Mouse (Mus musculus) hematopoietic stem cell, adult 5-6 weeks (primary cell): ENCODE measurements around the gene Gm10181. TPM values are rescaled to one million over a fixed set of nuclear protein-coding genes. Genes with fewer than 3 reads are reported as not detected.

Experiments used
- ATAC-seq, 2 experiments: fragments of 125-278 bp in 1 of 2; replicated peaks in 1 of 2; 2 replicates each; pipeline ENCODE4 v1.8.0; 2016 to 2017; ENCODE audit warnings: inconsistent platforms in 2 of 2, mild to moderate bottlenecking in 2 of 2, moderate number of reproducible peaks in 2 of 2, low read depth in 1 of 2, moderate TSS enrichment in 1 of 2; ENCODE audit not compliant: low FRiP score in 2 of 2, poor library complexity in 2 of 2, severe bottlenecking in 2 of 2, insufficient read depth in 1 of 2, low TSS enrichment in 1 of 2
- total RNA-seq: library from RNA; stranded (forward); fragments of 172-1452, 232-1000 nt; gene quantifications from 2 replicates; pipeline ENCODE4 v1.2.3, GENCODE M21; 2017

Gene Gm10181
- total RNA-seq, 1 experiment from 2014 or later = not detected

DNA sequence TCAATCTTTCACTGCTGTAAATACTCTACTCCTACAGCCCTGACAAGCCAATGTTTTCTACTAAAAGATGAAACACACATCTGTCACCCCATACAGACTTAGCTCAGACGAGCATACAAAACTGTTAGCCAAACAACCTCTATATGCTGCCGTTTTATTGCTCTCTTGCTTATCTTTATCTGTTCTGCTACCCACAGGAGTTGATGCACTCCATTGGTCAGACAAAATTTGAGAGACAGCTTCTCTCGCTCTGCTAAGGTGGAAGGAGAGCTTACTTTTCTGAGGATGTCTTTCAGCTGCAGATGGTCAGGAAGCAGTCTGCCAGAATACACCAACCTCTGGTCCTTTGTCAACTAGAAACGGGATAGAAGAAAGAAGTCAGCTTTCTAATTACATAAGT lies 43.7 kb downstream of the Gm10181 start:
- ATAC-seq = no peak

DNA sequence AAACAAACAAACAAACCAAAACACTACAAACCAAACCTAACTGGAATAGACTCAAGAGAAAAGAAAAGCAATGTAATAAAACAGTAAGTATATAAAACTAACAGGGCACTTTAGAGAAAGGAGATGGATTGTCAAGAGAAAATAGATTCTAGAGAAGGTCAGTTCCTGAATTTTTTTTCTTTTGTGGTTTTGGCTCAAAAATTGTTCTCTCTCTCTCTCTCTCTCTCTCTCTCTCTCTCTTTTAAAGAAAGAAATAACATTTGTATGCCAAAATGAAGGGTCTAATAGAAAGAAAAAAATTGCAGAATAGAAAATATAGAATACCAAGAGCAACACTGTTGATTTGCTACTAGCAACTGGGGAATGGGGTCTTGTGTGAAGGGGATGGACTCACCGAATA lies 49.7 kb downstream of the Gm10181 start:
- ATAC-seq = no peak

Other genes with a start within 250 kb of the Gm10181 start
- gene Herpud2, start 62.4 kb downstream of the Gm10181 start, total RNA-seq = 24.1 and 28.9 TPM in 2 replicates
- gene Sept7, start 163.0 kb downstream of the Gm10181 start, total RNA-seq = 320 and 374 TPM in 2 replicates